Mouse (Mus musculus): ENCODE measurements at regions not wholly inside any gene's neighbourhood (a gene's known extent, or its start where the extent isn't known, plus 50 kb on each side); places are given as distances from the start of the nearest gene placed in this dataset.
"Not testable (repeated sequence)": the region's sequence is repeated elsewhere in the genome, so short reads cannot be mapped to it uniquely, and the experiment has no call there.

DNA sequence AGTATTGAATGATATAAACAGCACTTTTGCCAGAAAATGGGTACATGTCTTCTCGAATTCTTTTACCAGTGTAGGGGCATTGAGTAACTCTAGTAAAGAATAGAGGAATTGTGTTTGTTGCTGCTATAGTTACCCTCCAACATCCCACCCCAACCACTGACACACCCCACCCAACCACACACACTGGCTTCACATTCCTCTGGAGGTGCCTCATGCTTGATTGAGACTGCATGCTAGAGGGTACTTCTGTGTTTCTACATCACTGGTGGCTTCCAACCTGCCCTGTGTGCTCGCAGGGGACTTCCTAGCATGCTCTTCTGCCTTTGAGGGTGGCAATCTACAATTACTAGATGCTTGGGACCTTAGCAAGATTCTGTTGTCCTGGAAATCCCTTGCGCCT lies 70.5 kb upstream of the Sv2b start:
- ATAC-seq (ENCODE audit: extremely low read depth, insufficient number of reproducible peaks, low FRiP score, low TSS enrichment): no peak
- Histone ChIP-seq H3K9ac (no peak overlapping the region), H3K27ac (replicated peaks) (no peak overlapping the region), H3K9me3 (0 out of 2 replicates have a peak, but pooled peaks cover 4% of the 10 kb centered on the region), H3K4me2 (no peak overlapping the region), H3K4me1 (peaks cover 7% of the 10 kb centered on the region), H3K4me3 (no peak overlapping the region), H3K36me3 (no peaks in the 10 kb centered on the region), H3K27me3 (replicated peaks) (no peaks in the 10 kb centered on the region)
- 77% methylated on average over 3 of the region's 3 CpGs for WGBS

- ATAC-seq (ENCODE audit: extremely low read depth, insufficient number of reproducible peaks, low FRiP score, low TSS enrichment): no peak
- H3K4me1 ChIP-seq: peaks cover 30% of the 10 kb centered on the region
- peak overlapping the region; percentile 79 for H3K27ac ChIP-seq (replicated peaks)
- H3K36me3 ChIP-seq: no peaks in the 10 kb centered on the region
- H3K9me3 ChIP-seq: no peaks in the 10 kb centered on the region
- 45% methylated on average over 8 of the region's 8 CpGs for WGBS
- H3K9ac ChIP-seq: peak overlapping the region; percentile 26; the same call in 1 of the 2 replicates
- no peak overlapping the region for H3K4me3 ChIP-seq
- H3K4me2 ChIP-seq: 0 out of 2 replicates have a peak overlapping the region, but pooled peaks have one; percentile 3
- no peaks in the 10 kb centered on the region for H3K27me3 ChIP-seq (replicated peaks)
Measured at GRCm38 (mm10) chr7:75384506-75384911, 70.8 kb upstream of the Akap13 start.

GRCm38 (mm10) chr7:75387033-75387432 lies 68.3 kb upstream of the Akap13 start:
- Histone ChIP-seq H3K27me3 (replicated peaks) (no peaks in the 10 kb centered on the region), H3K9ac (peak overlapping the region; percentile 28), H3K4me2 (no peak overlapping the region), H3K4me1 (peaks cover 32% of the 10 kb centered on the region), H3K4me3 (no peak overlapping the region), H3K27ac (replicated peaks) (peak overlapping the region; percentile 83), H3K36me3 (no peaks in the 10 kb centered on the region), H3K9me3 (no peaks in the 10 kb centered on the region)
- no peak for ATAC-seq (ENCODE audit: extremely low read depth, insufficient number of reproducible peaks, low FRiP score, low TSS enrichment)
- 25% methylated on average over 1 of the region's 1 CpGs for WGBS

DNA sequence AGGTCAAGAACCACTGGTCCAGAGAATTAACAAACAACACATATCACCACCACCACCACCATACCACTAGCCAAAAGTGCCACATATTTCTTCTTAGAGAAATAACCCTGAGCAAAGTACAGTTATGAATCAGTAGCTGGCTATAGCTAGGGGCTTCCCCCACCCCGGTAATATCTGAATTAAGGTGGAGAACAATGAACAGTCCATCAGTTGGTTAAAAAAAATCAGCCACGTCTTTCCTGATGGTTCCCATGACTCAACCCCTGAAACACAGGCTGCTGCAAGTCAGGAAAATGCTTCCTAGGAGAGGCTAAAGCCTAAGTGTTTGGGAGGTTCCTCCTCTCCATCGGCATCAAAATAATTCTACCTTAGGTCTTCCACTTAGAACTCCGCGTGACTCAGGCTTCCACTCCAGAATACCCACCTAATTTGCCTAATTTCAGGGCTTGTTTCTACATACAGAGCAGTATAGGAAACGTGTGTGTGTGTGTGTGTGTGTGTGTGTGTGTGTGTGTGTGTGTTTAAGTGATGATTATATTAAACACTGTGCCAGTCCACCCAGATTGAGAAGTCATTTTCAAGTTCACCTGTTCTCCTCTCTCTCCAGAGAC lies 67.4 kb upstream of the Akap13 start:
- peaks cover 32% of the 10 kb centered on the region for H3K4me1 ChIP-seq
- no peak overlapping the region for H3K4me3 ChIP-seq
- no peaks in the 10 kb centered on the region for H3K36me3 ChIP-seq
- ATAC-seq (ENCODE audit: extremely low read depth, insufficient number of reproducible peaks, low FRiP score, low TSS enrichment): no peak
- H3K9ac ChIP-seq: no peak overlapping the region
- H3K4me2 ChIP-seq: no peak overlapping the region
- no peaks in the 10 kb centered on the region for H3K9me3 ChIP-seq
- 66% methylated on average over 6 of the region's 6 CpGs for WGBS
- H3K27me3 ChIP-seq (replicated peaks): no peaks in the 10 kb centered on the region
- peak overlapping the region; percentile 83 for H3K27ac ChIP-seq (replicated peaks)

- Histone ChIP-seq H3K9me3 (no peaks in the 10 kb centered on the region), H3K4me1 (peaks cover 32% of the 10 kb centered on the region), H3K36me3 (no peaks in the 10 kb centered on the region), H3K27me3 (replicated peaks) (no peaks in the 10 kb centered on the region), H3K27ac (replicated peaks) (no peak overlapping the region), H3K4me2 (no peak overlapping the region), H3K4me3 (no peak overlapping the region), H3K9ac (no peak overlapping the region)
- 77% methylated on average over 3 of the region's 3 CpGs for WGBS
- ATAC-seq (ENCODE audit: extremely low read depth, insufficient number of reproducible peaks, low FRiP score, low TSS enrichment): no peak
Measured at GRCm38 (mm10) chr7:75390162-75390561, 65.2 kb upstream of the Akap13 start.

DNA sequence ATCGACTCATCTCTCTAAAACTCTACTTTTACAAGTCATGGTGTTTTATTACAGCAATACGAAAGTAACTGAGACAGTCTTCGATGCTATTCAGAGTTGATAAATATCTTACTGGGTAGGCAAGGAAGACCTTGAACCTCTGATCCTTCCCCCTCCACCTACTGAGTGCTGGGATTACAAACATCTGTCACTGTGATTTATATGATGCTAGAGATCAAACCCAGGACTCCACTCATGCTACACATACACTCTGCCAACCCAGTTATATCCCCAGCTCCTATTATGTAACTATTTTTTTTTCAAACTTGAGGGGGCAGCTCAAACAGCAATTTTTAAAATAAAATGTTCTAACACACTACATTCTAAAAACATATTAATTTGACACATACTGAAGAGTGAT lies 62.6 kb upstream of the Akap13 start:
- H3K36me3 ChIP-seq: no peaks in the 10 kb centered on the region
- no peak overlapping the region for H3K4me2 ChIP-seq
- H3K9ac ChIP-seq: no peak overlapping the region
- WGBS: 80% methylated on average over 3 of the region's 3 CpGs
- no peaks in the 10 kb centered on the region for H3K27me3 ChIP-seq (replicated peaks)
- no peak overlapping the region for H3K27ac ChIP-seq (replicated peaks)
- H3K9me3 ChIP-seq: no peaks in the 10 kb centered on the region
- peaks cover 38% of the 10 kb centered on the region for H3K4me1 ChIP-seq
- no peak for ATAC-seq (ENCODE audit: extremely low read depth, insufficient number of reproducible peaks, low FRiP score, low TSS enrichment)
- no peak overlapping the region for H3K4me3 ChIP-seq

GRCm38 (mm10) chr7:75393466-75393865 lies 61.9 kb upstream of the Akap13 start:
- Histone ChIP-seq H3K4me3 (no peak overlapping the region), H3K9ac (no peak overlapping the region)

DNA sequence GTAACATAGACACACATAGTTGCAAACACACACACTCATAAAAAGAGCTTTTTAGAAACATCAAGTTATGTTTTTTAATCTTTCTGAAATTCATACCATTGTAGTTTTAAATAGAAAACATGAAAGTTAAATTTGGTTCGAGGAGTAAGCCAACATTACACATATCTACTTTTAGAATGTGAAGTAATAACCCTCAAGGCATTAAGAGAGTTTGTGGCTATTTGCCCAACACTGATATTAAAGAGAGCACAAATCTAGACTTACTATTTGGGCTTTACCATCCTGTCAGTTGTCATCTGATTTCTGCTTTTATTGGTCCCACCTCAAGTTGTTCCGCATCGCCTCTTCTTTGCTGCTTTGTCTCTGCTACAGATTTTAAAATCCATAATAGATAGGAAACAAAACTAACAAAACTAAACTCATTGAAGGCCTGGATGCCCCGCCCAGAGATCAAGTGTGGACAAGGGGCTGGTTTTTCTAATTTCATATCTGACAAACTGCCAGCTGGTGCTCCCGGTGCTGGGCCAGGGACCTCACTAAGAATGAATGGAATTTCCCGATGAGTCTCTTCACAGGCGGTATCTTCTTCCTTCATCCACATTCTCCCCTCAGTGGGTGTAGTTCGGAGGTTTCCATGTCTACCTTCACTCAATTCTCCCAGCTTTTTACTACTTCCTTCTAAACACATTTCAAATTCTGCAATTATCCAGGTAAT lies 60.3 kb upstream of the Akap13 start:
- ATAC-seq (ENCODE audit: extremely low read depth, insufficient number of reproducible peaks, low FRiP score, low TSS enrichment): no peak
- H3K27ac ChIP-seq (replicated peaks): peak overlapping the region; percentile 76
- WGBS: 32% methylated on average over 8 of the region's 8 CpGs
- no peaks in the 10 kb centered on the region for H3K9me3 ChIP-seq
- peaks cover 48% of the 10 kb centered on the region for H3K4me1 ChIP-seq
- no peaks in the 10 kb centered on the region for H3K36me3 ChIP-seq
- H3K4me3 ChIP-seq: no peak overlapping the region
- H3K9ac ChIP-seq: peak overlapping the region; percentile 33; the same call in 1 of the 2 replicates
- H3K27me3 ChIP-seq (replicated peaks): no peaks in the 10 kb centered on the region
- peak overlapping the region; percentile 38 for H3K4me2 ChIP-seq

More at GRCm38 (mm10) chr7:75393466-75393865, 61.9 kb upstream of the Akap13 start:
- no peaks in the 10 kb centered on the region for H3K27me3 ChIP-seq (replicated peaks)
- no peaks in the 10 kb centered on the region for H3K9me3 ChIP-seq
- no peak overlapping the region for H3K4me2 ChIP-seq
- no peaks in the 10 kb centered on the region for H3K36me3 ChIP-seq
- H3K4me1 ChIP-seq: peaks cover 36% of the 10 kb centered on the region
- ATAC-seq (ENCODE audit: extremely low read depth, insufficient number of reproducible peaks, low FRiP score, low TSS enrichment): no peak
- WGBS: 81% methylated on average over 2 of the region's 2 CpGs
- no peak overlapping the region for H3K27ac ChIP-seq (replicated peaks)

- WGBS: 5% methylated on average over 7 of the region's 7 CpGs
- Histone ChIP-seq H3K27ac (replicated peaks) (peak overlapping the region; percentile 79), H3K9me3 (no peaks in the 10 kb centered on the region), H3K4me2 (peak overlapping the region; percentile 7), H3K9ac (peak overlapping the region; percentile 60), H3K27me3 (replicated peaks) (no peaks in the 10 kb centered on the region), H3K4me1 (peaks cover 61% of the 10 kb centered on the region), H3K36me3 (no peaks in the 10 kb centered on the region), H3K4me3 (no peak overlapping the region)
- no peak for ATAC-seq (ENCODE audit: extremely low read depth, insufficient number of reproducible peaks, low FRiP score, low TSS enrichment)
Measured at GRCm38 (mm10) chr7:75397559-75397958, 57.8 kb upstream of the Akap13 start.

- 69% methylated on average over 2 of the region's 2 CpGs for WGBS
- H3K9ac ChIP-seq; H3K36me3 ChIP-seq; ATAC-seq (ENCODE audit: extremely low read depth, insufficient number of reproducible peaks, low FRiP score, low TSS enrichment); H3K4me3 ChIP-seq; H3K9me3 ChIP-seq; H3K4me2 ChIP-seq; H3K27me3 ChIP-seq (replicated peaks): not testable (repeated sequence)
- peak overlapping the region; percentile 79 for H3K27ac ChIP-seq (replicated peaks)
- peaks cover 61% of the 10 kb centered on the region for H3K4me1 ChIP-seq
Measured at GRCm38 (mm10) chr7:75398480-75398879, 56.9 kb upstream of the Akap13 start.

DNA sequence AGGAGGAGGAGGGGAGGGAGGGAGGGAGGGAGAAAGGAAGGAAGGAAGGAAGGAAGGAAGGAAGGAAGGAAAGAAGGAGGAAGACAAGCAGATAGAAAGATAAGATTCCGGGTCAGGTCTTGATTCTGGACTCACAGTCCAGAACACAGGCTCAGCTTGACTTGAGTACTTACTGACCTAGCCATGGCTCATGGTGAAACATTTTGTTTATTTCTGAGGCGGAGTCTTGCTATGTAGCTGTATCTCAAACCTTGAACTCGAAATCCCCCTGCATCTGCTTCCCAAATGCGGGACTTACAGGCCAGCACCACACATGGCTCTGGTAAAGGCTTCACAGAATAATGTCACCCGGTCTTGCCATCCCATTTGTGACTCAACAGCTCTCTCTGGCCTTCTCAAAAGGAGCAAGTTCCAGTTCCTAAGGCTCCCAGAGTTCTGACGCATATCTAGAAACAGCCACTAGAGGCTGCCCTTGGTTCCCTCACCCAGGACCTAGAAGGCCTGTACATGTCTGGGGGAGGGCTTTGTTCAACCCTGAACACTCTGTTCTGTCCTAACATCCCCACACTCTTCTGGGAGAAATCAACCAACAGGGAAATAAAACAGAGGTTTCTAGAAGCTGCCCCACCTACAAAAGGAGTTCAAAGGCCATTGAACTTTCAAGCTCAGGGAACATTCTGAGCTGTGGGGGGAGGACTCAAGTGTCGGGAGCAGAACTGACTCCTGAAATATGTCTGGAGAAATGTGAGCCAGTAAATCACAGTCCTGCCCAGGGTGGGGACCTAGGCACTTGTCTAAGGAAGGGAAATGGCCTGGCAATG lies 56.2 kb upstream of the Akap13 start:
- WGBS: 45% methylated on average over 7 of the region's 7 CpGs
- Histone ChIP-seq H3K4me1 (peaks cover 58% of the 10 kb centered on the region), H3K27me3 (replicated peaks) (no peaks in the 10 kb centered on the region), H3K9ac (peak overlapping the region; percentile 57), H3K27ac (replicated peaks) (peak overlapping the region; percentile 75), H3K4me3 (no peak overlapping the region), H3K36me3 (no peaks in the 10 kb centered on the region), H3K4me2 (no peak overlapping the region), H3K9me3 (0 out of 2 replicates have a peak, but pooled peaks cover 4% of the 10 kb centered on the region)
- ATAC-seq (ENCODE audit: extremely low read depth, insufficient number of reproducible peaks, low FRiP score, low TSS enrichment): peak; percentile 49; the same call in 1 of the 2 replicates

All from heart, embryonic 13.5 days (tissue).